Mouse (Mus musculus): ENCODE data around the gene Tmed5.

- TF ChIP-seq RAD21 (IDR thresholded peaks at IDR 0.05; ENCODE audit: low read depth, low read length) (no peak), CHD1 (IDR thresholded peaks at IDR 0.05; ENCODE audit: low read depth, low read length) (no peak), EP300 (IDR thresholded peaks at IDR 0.05; ENCODE audit: low read depth in 1 of 2, low read length in 2 of 2) (no peak), MEF2A (IDR thresholded peaks at IDR 0.05; ENCODE audit: extremely low read depth, insufficient replicate concordance, low read depth, low read length, poor library complexity, severe bottlenecking) (no peak), TAL1 (IDR thresholded peaks at IDR 0.05; ENCODE audit: low read length) (no peak), CTCF (IDR thresholded peaks at IDR 0.05 in 2 of 3, conservative IDR thresholded peaks at IDR 0.05 in 1 of 3; ENCODE audit: control insufficient read depth in 1 of 3, insufficient read depth in 1 of 3, low read depth in 2 of 3, low read length in 3 of 3, poor library complexity in 1 of 3, severe bottlenecking in 1 of 3) (no peak), MAFK (IDR thresholded peaks at IDR 0.05; ENCODE audit: borderline replicate concordance, low read depth, low read length) (peak; percentile 55; the same call in 1 of the 2 replicates), MAX (IDR thresholded peaks at IDR 0.05; ENCODE audit: low read length) (no peak), HCFC1 (IDR thresholded peaks at IDR 0.05; ENCODE audit: low read depth, low read length) (no peak)
Measured at GRCm38 (mm10) chr5:108079603-108080002, 52.8 kb downstream of the Tmed5 start.
